Mouse (Mus musculus): ENCODE results near the gene Mbnl1.
A peak's percentile ranks its signal among the peaks of the same experiment; 100 is the strongest.
"Not testable (repeated sequence)": the region's sequence is repeated elsewhere in the genome, so short reads cannot be mapped to it uniquely, and the experiment has no call there.

Gene Mbnl1

GRCm38 (mm10) chr3:60489509-60489908 is 16.9 kb downstream of the Mbnl1 start:
- no peak for DNase-seq (ENCODE audit: low spot score in 2 of 2)

GRCm38 (mm10) chr3:60494774-60495535 is 22.3 kb downstream of the Mbnl1 start:
- DNase-seq (ENCODE audit: low spot score in 2 of 2): not testable (repeated sequence)

GRCm38 (mm10) chr3:60496197-60496596 is 23.6 kb downstream of the Mbnl1 start:
- peak; percentile 43 to 56 for DNase-seq (ENCODE audit: low spot score in 2 of 2)

GRCm38 (mm10) chr3:60498151-60498550 is 25.5 kb downstream of the Mbnl1 start:
- no peak for DNase-seq (ENCODE audit: low spot score in 2 of 2)

- DNase-seq (ENCODE audit: low spot score in 2 of 2): no peak
These were observed 26.0 kb downstream of the Mbnl1 start for GRCm38 (mm10) chr3:60498646-60499045.

- no peak for DNase-seq (ENCODE audit: low spot score in 2 of 2)
These were observed 26.5 kb downstream of the Mbnl1 start for GRCm38 (mm10) chr3:60499157-60499578.

GRCm38 (mm10) chr3:60499718-60500450 is 27.3 kb downstream of the Mbnl1 start:
- DNase-seq (ENCODE audit: low spot score in 2 of 2): no peak

- peak; percentile 58 to 73 for DNase-seq (ENCODE audit: low spot score in 2 of 2)
These were observed 28.2 kb downstream of the Mbnl1 start for GRCm38 (mm10) chr3:60500571-60501527.

- DNase-seq (ENCODE audit: low spot score in 2 of 2): peak; percentile 66 to 67
These were observed 29.0 kb downstream of the Mbnl1 start for GRCm38 (mm10) chr3:60501561-60502151.

GRCm38 (mm10) chr3:60502155-60502987 is 29.7 kb downstream of the Mbnl1 start:
- DNase-seq (ENCODE audit: low spot score in 2 of 2): no peak

GRCm38 (mm10) chr3:60503196-60503595 is 30.6 kb downstream of the Mbnl1 start:
- no peak for DNase-seq (ENCODE audit: low spot score in 2 of 2)

GRCm38 (mm10) chr3:60504775-60505430 is 32.3 kb downstream of the Mbnl1 start:
- DNase-seq (ENCODE audit: low spot score in 2 of 2): no peak

- no peak for DNase-seq (ENCODE audit: low spot score in 2 of 2)
These were observed 34.2 kb downstream of the Mbnl1 start for GRCm38 (mm10) chr3:60506821-60507220.

- no peak for DNase-seq (ENCODE audit: low spot score in 2 of 2)
These were observed 34.9 kb downstream of the Mbnl1 start for GRCm38 (mm10) chr3:60507496-60507895.

GRCm38 (mm10) chr3:60507979-60508378 is 35.3 kb downstream of the Mbnl1 start:
- DNase-seq (ENCODE audit: low spot score in 2 of 2): no peak

GRCm38 (mm10) chr3:60511197-60511596 is 38.6 kb downstream of the Mbnl1 start:
- no peak for DNase-seq (ENCODE audit: low spot score in 2 of 2)

- no peak for DNase-seq (ENCODE audit: low spot score in 2 of 2)
These were observed 40.7 kb downstream of the Mbnl1 start for GRCm38 (mm10) chr3:60513337-60513736.

- DNase-seq (ENCODE audit: low spot score in 2 of 2): no peak
These were observed 41.1 kb downstream of the Mbnl1 start for GRCm38 (mm10) chr3:60513746-60514145.

GRCm38 (mm10) chr3:60515430-60515829 is 42.8 kb downstream of the Mbnl1 start:
- DNase-seq (ENCODE audit: low spot score in 2 of 2): no peak

- peak; percentile 87 to 92 for DNase-seq (ENCODE audit: low spot score in 2 of 2)
These were observed 43.5 kb downstream of the Mbnl1 start for GRCm38 (mm10) chr3:60516054-60516674.
